Mouse (Mus musculus) lung, adult 2 months (tissue): Measurements from ENCODE around the gene Wfikkn1.
A peak's percentile ranks its signal among the peaks of the same experiment; 100 is the strongest.

Source experiments
- CTCF ChIP-seq: fragments of 200-500 bp; IDR thresholded peaks from 2 replicates; pipeline ENCODE4 v1.5.1; 2011; ENCODE audit warnings: mild to moderate bottlenecking, low read length, control low read depth; ENCODE audit not compliant: insufficient read depth
- POLR2A ChIP-seq: fragments of 200-500 bp; IDR thresholded peaks from 2 replicates; pipeline ENCODE4 v1.6.1; 2011; ENCODE audit warnings: low read depth, mild to moderate bottlenecking, control low read depth, low read length, borderline replicate concordance; ENCODE audit errors: extremely low read depth

DNA sequence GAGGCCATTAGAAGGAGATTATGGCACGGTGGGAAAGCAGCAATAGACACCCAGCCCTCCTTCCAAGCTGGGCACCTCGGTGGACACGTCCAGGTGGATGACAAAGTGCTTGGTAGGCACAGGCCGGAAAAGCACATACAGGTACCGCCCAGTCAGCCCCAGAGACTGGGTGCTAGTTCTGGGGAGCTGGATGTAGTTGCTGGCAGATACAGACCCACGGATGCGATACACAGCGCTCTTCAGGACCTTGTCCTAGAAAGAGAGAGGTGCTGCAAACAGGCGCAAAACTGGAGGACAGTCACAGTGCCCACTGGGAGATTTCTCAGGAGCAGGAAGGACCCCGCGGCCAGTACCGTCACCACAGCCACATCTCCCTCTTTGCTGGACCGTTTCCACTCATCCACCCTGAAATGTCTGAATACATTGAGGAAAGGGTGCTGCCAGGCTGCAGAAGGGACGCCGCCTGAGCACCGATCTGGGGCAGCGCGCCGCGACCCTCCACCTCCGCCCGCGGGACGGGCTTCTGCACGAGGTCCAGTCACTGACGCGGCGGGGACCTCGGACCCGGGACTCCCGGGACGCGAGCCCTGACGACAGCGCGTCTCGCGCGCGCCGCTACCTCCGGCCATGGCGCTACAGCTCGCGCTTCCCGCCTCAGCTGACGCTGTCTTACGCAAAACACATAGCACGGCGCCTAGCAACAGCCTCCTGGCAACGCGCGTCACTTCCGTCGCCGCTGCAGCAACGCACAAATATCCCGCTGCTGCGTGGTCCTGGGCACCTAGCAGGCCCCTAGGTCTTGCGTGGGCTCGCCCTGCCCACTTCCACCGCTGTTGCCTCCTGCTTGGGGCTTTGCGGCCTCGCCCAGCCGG is 19.6 kb downstream of the Wfikkn1 start, which contains the start of gene Wdr90:
- TF ChIP-seq POLR2A (peak; percentile 85; the same call in 1 of the 2 replicates), CTCF (no peak)
